Mouse (Mus musculus): ENCODE data around the gene Sprn. TPM values are rescaled to one million over a fixed set of nuclear protein-coding genes. Genes with fewer than 3 reads are reported as not detected.

Gene Sprn
- polyA plus RNA-seq, 1 experiment from 2014 or later = 1.4 TPM

DNA sequence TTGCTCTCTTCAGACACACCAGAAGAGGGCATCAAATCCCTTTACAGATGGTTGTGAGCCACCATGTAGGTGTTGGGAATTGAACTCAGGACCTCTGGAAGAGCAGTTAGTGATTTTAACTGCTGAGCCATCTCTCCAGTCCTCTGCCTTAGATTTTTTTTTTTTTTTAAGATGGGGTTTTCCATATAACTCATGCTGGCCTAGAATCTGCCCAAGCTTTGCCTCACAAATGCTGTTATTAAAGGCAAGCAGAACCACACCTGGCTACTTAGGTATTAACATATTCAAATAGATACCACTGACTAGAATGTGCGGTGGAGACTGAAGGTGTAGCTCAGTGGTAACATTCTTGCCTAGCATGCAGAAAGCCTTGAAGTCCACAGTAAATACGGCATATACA, 34.2 kb downstream of the Sprn start:
- H3K4me2 ChIP-seq = no peak overlapping the region
- no peak for ATAC-seq (ENCODE audit: insufficient read depth, low FRiP score, low read depth)
- peaks cover 3% of the 10 kb centered on the region; the same call in 1 of the 2 replicates for H3K4me1 ChIP-seq
- H3K36me3 ChIP-seq = no peaks in the 10 kb centered on the region
- no peak overlapping the region for H3K4me3 ChIP-seq (replicated peaks)
- WGBS = 88% methylated on average over 2 of the region's 2 CpGs
- no peaks in the 10 kb centered on the region for H3K9me3 ChIP-seq
- H3K27ac ChIP-seq = no peak overlapping the region
- no peaks in the 10 kb centered on the region for H3K27me3 ChIP-seq (replicated peaks)
- no peak overlapping the region for H3K9ac ChIP-seq

DNA sequence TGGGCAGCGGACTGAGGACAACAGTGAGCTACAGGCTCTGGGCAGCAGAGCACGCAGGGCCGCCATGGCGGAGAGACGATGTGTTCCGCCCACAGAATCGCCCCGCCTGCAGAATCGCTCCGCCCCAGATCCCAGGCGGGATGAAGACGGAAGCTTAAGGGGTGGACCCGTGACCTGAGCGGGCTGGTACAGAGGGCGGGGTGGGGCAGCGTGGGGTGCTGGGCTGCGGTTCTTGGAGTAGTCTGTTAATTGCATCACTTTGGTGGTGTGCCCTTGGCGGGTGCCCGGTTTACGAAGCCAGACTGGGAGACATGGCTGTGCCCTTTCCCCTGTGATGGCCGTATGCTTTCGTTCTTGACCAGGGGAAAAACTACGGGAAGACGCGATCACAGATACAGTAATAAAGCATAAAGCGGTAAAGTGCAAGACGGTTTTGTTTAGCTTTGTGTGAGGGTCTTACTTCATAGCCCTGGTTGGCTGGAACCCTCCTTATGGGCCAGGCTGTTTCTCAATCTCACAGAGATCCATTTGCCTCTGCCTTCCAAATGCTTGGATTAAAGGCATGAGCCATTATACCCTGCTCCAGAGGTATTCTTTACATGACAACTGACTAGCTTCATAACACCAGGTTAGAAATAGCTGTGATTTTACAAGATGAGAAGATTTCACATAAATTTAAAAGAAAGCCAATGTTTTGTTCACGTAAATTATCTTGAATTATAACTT, 38.2 kb downstream of the Sprn start, which contains the start of gene Echs1:
Echs1 (minus strand) TSS at position 148 of the 726 bp plus-strand sequence.
- H3K27ac ChIP-seq = peak within 1 kb of the TSS; percentile 88
- H3K4me2 ChIP-seq = peak within 1 kb of the TSS; percentile 85
- no peaks in the 10 kb centered on the region for H3K9me3 ChIP-seq
- peak within 1 kb of the TSS; percentile 63 for H3K4me3 ChIP-seq (replicated peaks)
- WGBS = 3% methylated on average over 28 of the region's 28 CpGs
- peak; percentile 95 for ATAC-seq (ENCODE audit: insufficient read depth, low FRiP score, low read depth)
- H3K9ac ChIP-seq = peak within 1 kb of the TSS; percentile 68
- peaks cover 7% of the 10 kb centered on the region; the same call in 1 of the 2 replicates for H3K36me3 ChIP-seq
- H3K4me1 ChIP-seq = no peaks in the 10 kb centered on the region
- no peaks in the 10 kb centered on the region for H3K27me3 ChIP-seq (replicated peaks)

DNA sequence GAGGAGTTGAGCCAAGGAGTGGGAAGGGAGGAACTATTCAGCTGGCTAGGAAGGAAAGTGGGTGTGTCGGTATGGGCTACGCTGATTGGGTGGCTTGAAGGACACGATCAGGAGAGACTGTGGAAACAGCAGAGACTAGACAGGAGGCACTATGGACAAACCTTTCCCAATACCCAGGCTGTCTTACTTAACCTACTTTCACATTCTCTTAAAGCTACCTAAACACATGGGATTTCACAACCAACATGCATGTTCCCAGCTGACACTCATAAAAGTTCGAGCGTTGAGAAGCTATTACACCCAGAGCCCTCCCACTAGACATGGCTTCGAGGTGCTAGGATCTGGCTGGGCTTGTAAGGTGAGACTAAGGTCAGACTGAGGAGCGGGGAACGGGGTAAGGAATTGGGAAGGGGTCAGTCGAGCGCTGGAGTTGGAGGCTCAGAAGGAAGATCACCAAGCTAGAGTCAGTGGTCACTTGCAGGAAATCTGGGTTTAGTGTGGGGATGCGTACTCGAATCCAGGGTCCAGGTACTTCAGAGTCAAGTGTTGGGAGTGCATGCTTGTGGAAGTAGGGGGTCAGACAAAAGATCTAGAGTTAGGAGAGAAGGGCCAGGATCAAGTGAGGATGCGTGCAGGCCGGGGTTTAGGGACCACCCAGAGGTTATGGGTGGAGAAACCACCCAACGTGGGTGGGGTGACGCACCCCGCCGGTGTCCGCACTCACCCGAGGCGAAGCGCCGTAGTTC, 38.9 kb downstream of the Sprn start, which contains the start of gene Paox:
Paox (plus strand) TSS at position 217 of the 746 bp plus-strand sequence.
- Histone ChIP-seq H3K27ac (peak within 1 kb of the TSS; percentile 88), H3K4me3 (replicated peaks) (peak within 1 kb of the TSS; percentile 63), H3K4me2 (peak within 1 kb of the TSS; percentile 85), H3K9ac (peak within 1 kb of the TSS; percentile 68), H3K4me1 (no peaks in the 10 kb centered on the region), H3K27me3 (replicated peaks) (no peaks in the 10 kb centered on the region), H3K9me3 (no peaks in the 10 kb centered on the region), H3K36me3 (peaks cover 11% of the 10 kb centered on the region; the same call in 1 of the 2 replicates)
- peak; percentile 85 for ATAC-seq (ENCODE audit: insufficient read depth, low FRiP score, low read depth)
- under 1% methylated on average over 23 of the region's 23 CpGs for WGBS

DNA sequence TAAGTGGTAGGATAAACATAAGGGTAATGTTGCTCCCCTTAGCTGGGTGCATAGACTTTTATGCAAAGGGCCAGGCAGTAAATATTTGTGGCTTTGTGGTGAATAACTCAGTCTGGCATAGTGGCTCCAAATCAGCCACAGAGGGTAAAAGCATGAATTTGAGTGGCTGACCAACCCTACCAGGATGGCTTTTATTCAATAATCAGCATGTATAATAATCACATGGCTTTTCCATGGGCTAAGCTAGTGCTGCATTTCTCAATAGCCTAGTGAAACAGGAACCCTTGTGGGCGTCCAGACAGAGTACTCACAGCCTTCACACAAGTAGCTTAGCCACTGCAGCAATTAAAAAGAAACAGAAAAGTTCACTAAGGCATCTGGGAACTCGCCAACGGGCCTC, 42.7 kb downstream of the Sprn start:
- no peak overlapping the region for H3K4me2 ChIP-seq
- H3K4me1 ChIP-seq = no peaks in the 10 kb centered on the region
- no peaks in the 10 kb centered on the region for H3K9me3 ChIP-seq
- 62% methylated on average over 3 of the region's 3 CpGs for WGBS
- H3K27ac ChIP-seq = no peak overlapping the region
- H3K4me3 ChIP-seq (replicated peaks) = no peak overlapping the region
- no peaks in the 10 kb centered on the region for H3K27me3 ChIP-seq (replicated peaks)
- H3K9ac ChIP-seq = no peak overlapping the region
- H3K36me3 ChIP-seq = peaks cover 39% of the 10 kb centered on the region
- ATAC-seq (ENCODE audit: insufficient read depth, low FRiP score, low read depth) = no peak

DNA sequence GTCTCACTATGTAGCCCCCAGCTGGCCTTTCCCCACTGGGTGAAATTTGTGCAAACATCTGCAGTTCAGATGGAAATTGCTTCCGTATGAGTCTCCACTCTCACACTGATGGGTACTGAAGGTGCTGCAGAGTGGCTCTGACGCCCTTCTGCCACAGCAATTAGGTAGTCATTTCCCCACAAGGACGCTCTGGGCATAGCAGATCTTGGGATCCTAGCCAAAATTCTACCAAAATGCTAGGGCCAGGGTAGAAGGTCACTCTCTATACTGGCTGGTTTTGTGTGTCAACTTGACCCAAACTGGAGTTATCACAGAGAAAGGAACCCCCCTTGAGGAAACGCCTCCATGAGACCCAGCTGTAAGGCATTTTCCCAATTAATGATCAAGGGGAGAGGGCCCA, 50.7 kb downstream of the Sprn start:
- 74% methylated on average over 4 of the region's 4 CpGs for WGBS
- Histone ChIP-seq H3K4me2 (no peak overlapping the region), H3K36me3 (peaks cover 19% of the 10 kb centered on the region), H3K27me3 (replicated peaks) (no peaks in the 10 kb centered on the region), H3K9me3 (no peaks in the 10 kb centered on the region), H3K4me3 (replicated peaks) (no peak overlapping the region), H3K27ac (no peak overlapping the region), H3K9ac (no peak overlapping the region), H3K4me1 (peaks cover 16% of the 10 kb centered on the region)
- no peak for ATAC-seq (ENCODE audit: insufficient read depth, low FRiP score, low read depth)

DNA sequence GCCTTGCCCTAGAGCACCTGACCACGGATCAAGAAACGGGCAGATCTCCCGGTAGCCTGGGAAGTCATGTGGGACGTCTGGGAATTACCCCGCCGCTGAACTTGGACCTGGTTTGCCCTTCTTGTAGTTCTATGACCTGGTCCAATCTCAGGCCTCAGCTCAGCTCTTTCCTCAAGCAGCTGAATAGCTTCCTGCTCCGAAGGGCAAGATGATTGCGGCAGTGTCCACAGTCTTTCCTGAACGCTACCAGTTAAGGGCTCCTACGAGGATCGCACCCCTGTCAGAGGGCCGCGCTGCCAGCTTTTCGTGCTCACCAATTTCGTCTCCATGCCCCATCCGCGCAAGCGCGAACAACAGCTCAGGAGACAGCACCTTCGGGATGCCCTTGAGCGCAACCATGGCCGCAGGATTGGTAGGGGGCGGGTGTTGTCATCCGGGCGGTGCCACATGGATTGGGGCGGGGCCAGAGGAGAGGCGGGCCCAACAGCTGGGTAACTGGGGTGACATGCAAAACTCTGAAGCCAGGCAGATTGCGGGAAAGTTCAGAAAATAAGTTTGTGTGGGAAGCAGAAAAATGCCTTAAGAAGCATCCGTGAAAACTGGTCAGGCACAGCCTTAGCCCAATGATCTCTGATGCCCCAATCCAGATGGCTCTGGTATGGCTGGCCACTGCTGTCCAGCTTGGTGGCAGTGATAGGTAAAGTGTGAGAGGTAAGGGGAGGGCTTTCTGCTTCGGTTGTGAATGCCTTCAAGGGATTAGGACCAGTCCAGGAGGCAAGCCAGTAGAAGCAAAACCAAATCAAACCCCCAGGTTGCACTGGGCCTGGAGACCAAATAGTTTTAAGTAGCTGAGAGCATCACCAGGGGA, 52.5 kb downstream of the Sprn start, which contains the start of gene Fuom:
Fuom (minus strand) TSS at position 449 of the 868 bp plus-strand sequence.
- 2% methylated on average over 30 of the region's 30 CpGs for WGBS
- Histone ChIP-seq H3K36me3 (peaks cover 5% of the 10 kb centered on the region), H3K4me1 (peaks cover 16% of the 10 kb centered on the region), H3K4me3 (replicated peaks) (peak within 1 kb of the TSS; percentile 48), H3K27ac (no peak within 1 kb of the TSS), H3K9me3 (no peaks in the 10 kb centered on the region), H3K27me3 (replicated peaks) (no peaks in the 10 kb centered on the region), H3K4me2 (peak within 1 kb of the TSS; percentile 84), H3K9ac (peak within 1 kb of the TSS; percentile 12; the same call in 1 of the 2 replicates)
- peak; percentile 91 for ATAC-seq (ENCODE audit: insufficient read depth, low FRiP score, low read depth)

DNA sequence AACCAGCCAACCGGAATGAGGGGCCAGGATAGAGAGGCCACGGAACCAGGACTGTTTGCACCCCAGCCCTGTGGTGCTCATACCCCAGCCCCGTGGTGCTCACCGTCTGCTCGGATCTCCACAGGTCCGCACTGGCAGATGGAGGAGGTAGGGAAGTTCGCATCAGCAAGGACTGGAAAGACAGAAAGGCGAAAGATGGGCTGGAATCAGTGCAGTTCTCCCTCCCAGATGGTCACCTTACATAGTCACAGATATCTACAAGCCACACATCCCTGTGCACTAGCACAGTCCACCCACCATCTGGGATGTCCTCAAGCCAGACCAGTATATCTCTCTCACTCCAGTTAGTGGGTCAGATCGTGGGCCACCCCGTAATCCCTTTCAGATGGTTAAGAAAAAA, 53.2 kb downstream of the Sprn start:
- no peaks in the 10 kb centered on the region for H3K9me3 ChIP-seq
- no peak overlapping the region for H3K27ac ChIP-seq
- H3K27me3 ChIP-seq (replicated peaks) = no peaks in the 10 kb centered on the region
- 74% methylated on average over 10 of the region's 10 CpGs for WGBS
- H3K36me3 ChIP-seq = peaks cover 3% of the 10 kb centered on the region; the same call in 1 of the 2 replicates
- H3K4me1 ChIP-seq = peaks cover 16% of the 10 kb centered on the region
- H3K4me3 ChIP-seq (replicated peaks) = peak overlapping the region; percentile 48
- ATAC-seq (ENCODE audit: insufficient read depth, low FRiP score, low read depth) = no peak
- peak overlapping the region; percentile 84 for H3K4me2 ChIP-seq
- no peak overlapping the region for H3K9ac ChIP-seq

Other genes with a start within 250 kb of the Sprn start
- 0.10 TPM in 1 of 2 replicates, not detected in the other for gene Utf1, start 211.1 kb downstream of the Sprn start, polyA plus RNA-seq (2015; fragmentation: Nextera tagmentation; extraction: Ambion mirVana)
- gene 6430531B16Rik, start 176.1 kb downstream of the Sprn start, polyA plus RNA-seq (2015; fragmentation: Nextera tagmentation; extraction: Ambion mirVana) = 0.21 and 0.45 TPM in 2 replicates
- gene Adam8, start 162.3 kb downstream of the Sprn start, polyA plus RNA-seq (2015; fragmentation: Nextera tagmentation; extraction: Ambion mirVana) = 2.5 and 2.7 TPM in 2 replicates
- gene Zfp511, start 118.5 kb downstream of the Sprn start, polyA plus RNA-seq (2015; fragmentation: Nextera tagmentation; extraction: Ambion mirVana) = 34.8 and 35.7 TPM in 2 replicates
- 43.8 and 44.8 TPM in 2 replicates for gene Tubgcp2, start 118.2 kb downstream of the Sprn start, polyA plus RNA-seq (2015; fragmentation: Nextera tagmentation; extraction: Ambion mirVana)
- not detected in 2 replicates for gene Msx3, start 105.8 kb downstream of the Sprn start, polyA plus RNA-seq (2015; fragmentation: Nextera tagmentation; extraction: Ambion mirVana)
- gene Caly, start 72.3 kb downstream of the Sprn start, polyA plus RNA-seq (2015; fragmentation: Nextera tagmentation; extraction: Ambion mirVana) = 3.4 and 3.6 TPM in 2 replicates
- 165 and 169 TPM in 2 replicates for gene Prap1, start 61.5 kb downstream of the Sprn start, polyA plus RNA-seq (2015; fragmentation: Nextera tagmentation; extraction: Ambion mirVana)
- 32.4 and 41.4 TPM in 2 replicates for gene Fuom, start 52.4 kb downstream of the Sprn start, polyA plus RNA-seq (2015; fragmentation: Nextera tagmentation; extraction: Ambion mirVana)
- gene Paox, start 39.1 kb downstream of the Sprn start, polyA plus RNA-seq (2015; fragmentation: Nextera tagmentation; extraction: Ambion mirVana) = 30.6 and 33.7 TPM in 2 replicates
- gene Echs1, start 38.4 kb downstream of the Sprn start, polyA plus RNA-seq (2015; fragmentation: Nextera tagmentation; extraction: Ambion mirVana) = 155 and 165 TPM in 2 replicates
- 23.5 and 26.9 TPM in 2 replicates for gene Mtg1, start 17.3 kb downstream of the Sprn start, polyA plus RNA-seq (2015; fragmentation: Nextera tagmentation; extraction: Ambion mirVana)
- not detected in 2 replicates for gene Olfr522, start 9.9 kb upstream of the Sprn start, polyA plus RNA-seq (2015; fragmentation: Nextera tagmentation; extraction: Ambion mirVana)
- not detected in 2 replicates for gene Olfr523, start 18.3 kb upstream of the Sprn start, polyA plus RNA-seq (2015; fragmentation: Nextera tagmentation; extraction: Ambion mirVana)
- gene Olfr524, start 51.1 kb upstream of the Sprn start, polyA plus RNA-seq (2015; fragmentation: Nextera tagmentation; extraction: Ambion mirVana) = not detected in 2 replicates
- gene Cd163l1, start 63.4 kb upstream of the Sprn start, polyA plus RNA-seq (2015; fragmentation: Nextera tagmentation; extraction: Ambion mirVana) = 0.08 and 0.17 TPM in 2 replicates
- not detected in 2 replicates for gene 5830411N06Rik, start 92.4 kb upstream of the Sprn start, polyA plus RNA-seq (2015; fragmentation: Nextera tagmentation; extraction: Ambion mirVana)
- gene Olfr525, start 166.0 kb upstream of the Sprn start, polyA plus RNA-seq (2015; fragmentation: Nextera tagmentation; extraction: Ambion mirVana) = not detected in 2 replicates
- not detected in 2 replicates for gene Olfr527, start 179.1 kb upstream of the Sprn start, polyA plus RNA-seq (2015; fragmentation: Nextera tagmentation; extraction: Ambion mirVana)
- gene Olfr60, start 206.8 kb upstream of the Sprn start, polyA plus RNA-seq (2015; fragmentation: Nextera tagmentation; extraction: Ambion mirVana) = not detected in 2 replicates
- gene Olfr530, start 221.5 kb upstream of the Sprn start, polyA plus RNA-seq (2015; fragmentation: Nextera tagmentation; extraction: Ambion mirVana) = not detected in 2 replicates
- not detected in 2 replicates for gene Olfr531, start 248.0 kb upstream of the Sprn start, polyA plus RNA-seq (2015; fragmentation: Nextera tagmentation; extraction: Ambion mirVana)